Mouse (Mus musculus) urinary bladder, postnatal 14 days (tissue): ENCODE data around the gene Islr.

Source experiments
- DNase-seq: peaks from one replicate; pipeline ENCODE4 v3.0.0; 2021; ENCODE audit warnings: low spot score

Gene Islr

GRCm38 (mm10) chr9:58220218-58220903, 16.3 kb upstream of the Islr start:
- DNase-seq, result peak; percentile 37

DNA sequence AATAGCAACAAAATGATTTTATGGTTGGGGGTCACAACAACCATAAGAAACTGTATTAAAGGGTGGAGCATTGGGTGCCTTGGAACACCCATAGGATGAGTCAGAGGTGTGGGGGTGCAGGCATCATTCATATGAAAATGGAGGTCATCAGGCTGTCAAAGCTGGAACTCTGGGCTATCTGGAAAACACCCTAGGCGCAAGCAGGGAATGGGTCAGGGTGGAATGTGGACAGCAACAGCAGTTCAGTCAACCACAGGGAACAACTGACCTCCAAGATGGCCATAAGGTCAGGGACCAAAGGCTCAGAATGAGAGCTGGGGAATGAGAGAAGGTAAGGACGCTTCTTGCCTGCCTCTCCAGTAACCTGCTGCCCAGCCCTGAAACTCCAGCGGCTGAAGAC, 14.4 kb upstream of the Islr start:
- no peak for DNase-seq

GRCm38 (mm10) chr9:58216402-58216801, 12.3 kb upstream of the Islr start:
- no peak for DNase-seq

- no peak for DNase-seq
Measured at GRCm38 (mm10) chr9:58214519-58215180, 10.5 kb upstream of the Islr start.

GRCm38 (mm10) chr9:58213865-58214264, 9.8 kb upstream of the Islr start:
- no peak for DNase-seq

- DNase-seq, result no peak
Measured at GRCm38 (mm10) chr9:58213377-58213776, 9.3 kb upstream of the Islr start.

GRCm38 (mm10) chr9:58210304-58210627, 6.2 kb upstream of the Islr start:
- DNase-seq, result no peak

DNA sequence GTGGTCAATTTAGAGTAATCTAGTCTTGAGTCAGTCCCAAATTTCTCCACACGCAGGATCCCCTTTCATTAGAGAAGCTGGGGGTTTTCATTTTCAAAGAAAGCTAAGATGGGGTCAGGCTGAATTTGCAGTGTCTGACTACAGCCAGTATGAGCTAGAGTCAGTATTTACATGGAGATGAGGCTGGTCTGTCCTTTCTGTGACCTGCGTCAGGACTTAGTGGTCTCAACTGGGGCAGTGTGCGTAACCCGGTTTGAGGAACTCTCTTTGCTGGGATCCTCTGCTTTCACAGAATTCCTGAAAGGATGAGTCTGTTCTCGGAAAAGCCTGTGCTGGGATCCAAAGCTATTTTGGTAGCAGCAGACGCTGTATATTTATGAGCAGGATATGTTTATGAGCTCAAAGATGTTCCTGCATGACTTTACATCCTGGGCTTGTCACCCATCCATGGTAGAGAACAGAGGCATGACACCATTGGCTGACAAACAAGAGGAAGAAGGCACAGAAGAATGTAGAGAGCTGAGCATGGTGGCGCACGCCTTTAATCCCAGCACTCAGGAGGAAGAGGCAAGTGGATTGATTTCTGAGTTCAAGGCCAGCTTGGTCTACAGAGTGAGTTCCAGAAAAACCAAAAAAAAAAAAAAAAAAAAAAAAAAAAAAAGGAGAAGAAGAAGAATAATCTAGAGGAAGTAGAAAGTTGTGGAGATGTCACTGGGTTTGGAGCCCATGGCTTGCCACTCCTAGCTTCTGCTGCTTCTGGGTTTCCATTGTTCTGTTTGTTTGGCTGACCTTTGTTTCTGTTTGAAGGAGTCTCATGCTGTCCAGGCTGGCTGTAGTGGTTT, 5.6 kb upstream of the Islr start:
- no peak for DNase-seq

DNA sequence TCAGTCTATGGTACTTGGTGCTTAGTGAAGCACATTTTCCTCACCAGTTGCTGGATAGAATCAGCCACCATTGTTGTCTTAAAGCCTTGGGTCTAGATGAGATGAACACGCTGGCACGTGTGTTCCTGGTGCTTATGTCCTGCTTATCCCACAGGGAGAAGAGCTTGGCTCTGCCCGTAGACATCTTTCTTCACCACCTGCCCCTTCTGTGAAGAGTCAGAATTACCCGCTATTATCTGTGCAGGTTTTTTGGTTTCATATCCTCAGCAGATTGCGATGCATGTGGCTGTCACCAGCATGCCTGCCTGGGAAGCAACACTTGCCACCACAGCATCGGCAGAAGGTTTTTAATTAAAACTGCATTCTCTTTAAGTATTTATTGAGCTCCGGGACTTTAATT, 1.9 kb upstream of the Islr start:
- no peak for DNase-seq

- DNase-seq, result peak; percentile 93
Measured at GRCm38 (mm10) chr9:58204448-58205000, 418 bp upstream of the Islr start.

DNA sequence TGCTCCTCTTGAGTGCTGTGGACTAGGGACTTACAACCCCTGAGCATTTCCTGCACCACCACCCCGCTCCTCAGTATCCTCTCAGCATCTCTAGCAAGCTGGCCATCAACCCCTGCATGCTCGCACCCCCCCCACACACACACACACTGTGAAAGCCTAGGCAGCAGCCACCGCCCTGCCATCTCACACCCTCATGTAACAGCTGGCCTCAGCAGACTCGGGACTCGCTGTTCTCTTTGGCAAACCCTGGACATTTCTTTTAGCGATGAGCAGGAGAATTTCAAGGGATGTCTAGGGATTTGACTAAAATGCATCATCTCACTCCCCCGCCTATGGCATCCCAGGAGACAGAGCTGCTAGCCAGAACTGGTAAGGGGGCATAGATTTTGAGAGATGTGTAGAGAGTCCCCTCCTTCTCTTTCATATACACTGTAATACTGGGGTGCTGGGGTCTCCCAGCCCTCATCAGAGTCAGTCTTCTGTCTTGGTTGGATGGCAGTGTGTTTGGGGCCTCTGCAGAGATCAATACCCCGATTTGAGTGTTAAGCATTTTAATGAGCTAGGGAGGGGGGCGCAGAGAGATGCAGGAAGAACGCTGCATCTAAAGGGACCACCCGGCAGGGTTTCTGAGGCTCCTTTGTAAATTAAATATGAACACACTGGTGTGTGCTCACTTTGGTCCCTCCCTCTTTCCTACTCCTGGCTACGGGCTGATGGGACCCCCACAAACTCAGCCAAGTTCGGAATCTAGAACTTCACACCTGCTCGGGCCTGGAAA, 1.2 kb downstream of the Islr start:
- no peak for DNase-seq

GRCm38 (mm10) chr9:58201861-58202549, 2.1 kb downstream of the Islr start:
- no peak for DNase-seq

DNA sequence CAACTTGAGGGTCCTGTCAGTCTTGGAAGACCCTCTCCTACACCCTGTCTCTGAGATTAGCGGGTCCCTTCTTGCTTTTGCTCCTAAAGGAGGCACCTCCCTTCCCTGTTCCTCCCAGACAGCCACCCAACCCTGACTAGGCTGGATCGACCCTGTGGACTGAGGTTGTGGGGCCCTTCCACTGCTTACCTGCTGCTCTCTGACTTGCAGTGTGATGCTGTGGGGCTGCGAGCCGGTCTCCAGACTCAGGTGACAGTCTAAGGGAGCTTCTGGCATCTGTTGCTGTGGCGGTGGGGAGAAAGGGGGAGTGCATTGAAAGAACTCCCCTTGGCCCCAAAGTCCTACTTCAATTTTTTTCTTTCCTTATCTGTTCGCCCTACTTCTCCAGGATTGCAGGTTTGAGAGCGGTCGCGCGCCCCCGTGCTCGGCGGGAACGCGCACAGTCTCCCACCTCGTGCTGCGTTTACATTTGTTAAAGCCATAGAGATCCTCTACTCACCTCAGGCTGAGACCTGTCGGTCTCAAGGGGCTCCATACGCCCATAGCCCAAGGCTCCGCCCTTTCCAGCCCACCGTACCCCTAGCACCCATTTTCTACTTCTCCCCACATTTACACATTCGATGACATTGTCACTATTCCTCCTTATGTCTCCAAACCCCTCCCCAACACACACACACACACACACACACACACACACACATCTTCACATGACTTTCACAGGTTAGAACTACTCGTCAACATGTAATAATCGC, 2.8 kb downstream of the Islr start:
- DNase-seq, result no peak

GRCm38 (mm10) chr9:58200270-58201090, 3.6 kb downstream of the Islr start:
- no peak for DNase-seq

GRCm38 (mm10) chr9:58199381-58200269, 4.5 kb downstream of the Islr start:
- no peak for DNase-seq

DNA sequence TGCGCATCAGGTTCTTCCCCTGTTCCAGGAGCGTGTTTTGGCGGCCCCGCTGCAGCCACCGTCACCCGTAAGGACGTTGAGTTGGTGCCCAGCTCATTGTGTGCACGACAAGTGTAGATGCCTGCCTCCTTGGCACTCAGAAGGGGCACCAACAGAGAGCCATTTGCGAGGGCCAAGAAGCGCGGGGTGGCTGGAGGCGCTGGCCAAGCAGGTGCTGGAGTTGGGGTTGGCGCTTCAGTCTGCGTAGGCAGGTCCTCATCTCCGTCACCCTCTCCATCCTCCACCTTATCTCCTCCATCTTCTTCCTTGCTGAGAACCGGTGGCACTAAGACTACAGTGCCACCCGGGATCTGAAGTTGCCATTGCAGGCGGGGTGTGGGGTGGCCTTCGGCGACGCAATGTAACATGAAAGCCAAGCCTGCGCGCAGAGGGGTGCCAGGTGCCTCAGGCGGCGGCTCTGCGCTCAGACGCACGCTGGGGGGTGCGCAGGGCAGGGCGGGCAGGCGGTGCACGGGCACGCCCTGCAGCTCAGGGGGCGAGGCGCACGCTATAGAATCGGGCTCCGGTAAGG, 5.2 kb downstream of the Islr start:
- no peak for DNase-seq

GRCm38 (mm10) chr9:58197781-58198701, 6.1 kb downstream of the Islr start:
- DNase-seq, result peak; percentile 41
